Mouse (Mus musculus): ENCODE measurements around the gene Pitpnb.

Gene Pitpnb

GRCm38 (mm10) chr5:111394198-111395053, 63.9 kb downstream of the Pitpnb start:
- DNase-seq (ENCODE audit: extremely low read depth, insufficient read length, low spot score) = no peak

DNA sequence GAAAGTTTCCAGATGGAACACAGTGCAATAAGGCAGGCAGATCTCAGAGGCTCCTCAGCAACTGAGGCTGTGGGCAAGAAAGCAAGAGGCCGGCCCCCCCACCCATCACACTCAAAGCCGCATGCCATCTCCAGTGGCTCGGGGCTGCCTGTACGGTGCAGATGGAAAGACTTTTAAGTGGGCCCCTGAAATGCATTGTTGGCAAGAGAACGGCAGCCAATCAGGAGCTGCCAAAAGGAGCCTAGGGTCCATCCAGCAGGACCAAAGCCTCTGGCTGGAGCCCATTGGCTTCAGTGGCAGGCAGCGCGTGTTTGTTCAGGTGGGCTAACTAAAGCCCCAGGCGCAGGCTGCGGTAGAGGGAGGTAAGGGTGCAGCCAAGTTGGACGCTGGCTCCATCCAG, 65.2 kb downstream of the Pitpnb start:
- DNase-seq (ENCODE audit: extremely low read depth, insufficient read length, low spot score) = no peak

- DNase-seq (ENCODE audit: extremely low read depth, insufficient read length, low spot score) = no peak
Observed at GRCm38 (mm10) chr5:111396199-111396598, 65.6 kb downstream of the Pitpnb start.

DNA sequence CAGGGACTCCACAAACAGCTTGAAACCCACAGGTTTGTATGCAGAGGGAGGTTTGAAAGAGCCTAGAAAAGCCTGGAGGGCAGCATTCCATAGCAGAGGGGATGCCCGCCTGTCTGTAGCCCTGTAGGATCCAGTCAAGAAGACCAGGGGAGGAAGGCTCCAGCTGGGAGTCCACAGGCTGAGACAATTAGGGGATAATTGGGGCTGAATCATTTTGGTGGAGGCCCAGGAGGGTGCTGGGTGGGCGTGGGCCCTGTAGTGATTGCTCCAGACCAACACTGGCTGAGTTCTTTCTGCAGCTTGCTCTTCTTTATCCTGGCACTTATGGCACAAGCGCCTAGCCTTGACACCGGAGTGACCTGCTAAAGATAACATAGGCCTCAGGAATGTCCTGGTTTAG, 67.9 kb downstream of the Pitpnb start:
- DNase-seq (ENCODE audit: extremely low read depth, insufficient read length, low spot score) = no peak

- no peak for DNase-seq (ENCODE audit: extremely low read depth, insufficient read length, low spot score)
Observed at GRCm38 (mm10) chr5:111399271-111399670, 68.7 kb downstream of the Pitpnb start.

GRCm38 (mm10) chr5:111401879-111402650, 71.5 kb downstream of the Pitpnb start:
- DNase-seq (ENCODE audit: extremely low read depth, insufficient read length, low spot score) = no peak

GRCm38 (mm10) chr5:111402651-111402996, 72.1 kb downstream of the Pitpnb start:
- no peak for DNase-seq (ENCODE audit: extremely low read depth, insufficient read length, low spot score)

- DNase-seq (ENCODE audit: extremely low read depth, insufficient read length, low spot score) = no peak
Observed at GRCm38 (mm10) chr5:111404721-111405120, 74.2 kb downstream of the Pitpnb start.

- DNase-seq (ENCODE audit: extremely low read depth, insufficient read length, low spot score) = no peak
Observed at GRCm38 (mm10) chr5:111408470-111409105, 78.0 kb downstream of the Pitpnb start.

DNA sequence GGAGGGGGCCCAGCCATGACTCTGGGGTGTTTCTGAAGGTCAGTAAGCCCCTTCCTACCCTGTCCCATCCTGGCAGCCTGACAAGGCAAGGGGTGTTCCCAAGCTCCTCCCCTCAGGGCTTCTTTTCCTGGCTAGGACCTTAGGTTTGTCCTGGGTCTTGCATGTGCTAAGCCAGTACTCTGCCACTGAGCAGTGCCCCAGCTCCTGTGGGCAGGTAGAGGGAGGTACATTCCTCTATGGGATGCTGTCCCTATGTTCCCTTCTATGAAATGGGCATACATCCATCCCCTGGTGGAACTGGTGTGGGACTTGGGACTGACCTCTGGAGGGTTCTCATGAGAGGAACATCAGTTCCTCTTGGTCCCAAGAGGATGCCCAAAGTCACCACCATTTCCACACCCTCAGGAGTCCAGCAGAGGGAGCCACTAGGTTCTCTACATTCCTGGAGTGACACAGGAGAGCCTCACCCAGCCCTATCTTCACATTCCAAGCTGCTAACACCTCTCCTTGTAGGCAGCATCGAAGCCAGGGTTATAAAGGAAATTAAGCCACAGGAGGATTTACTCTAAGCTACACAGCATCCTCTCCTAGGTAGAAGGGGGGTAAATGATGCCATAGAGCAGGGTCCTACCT, 79.0 kb downstream of the Pitpnb start:
- DNase-seq (ENCODE audit: extremely low read depth, insufficient read length, low spot score) = no peak

- DNase-seq (ENCODE audit: extremely low read depth, insufficient read length, low spot score) = no peak
Observed at GRCm38 (mm10) chr5:111410665-111411064, 80.1 kb downstream of the Pitpnb start.

- peak; percentile 60 for DNase-seq (ENCODE audit: extremely low read depth, insufficient read length, low spot score)
Observed at GRCm38 (mm10) chr5:111414192-111414591, 83.6 kb downstream of the Pitpnb start.

DNA sequence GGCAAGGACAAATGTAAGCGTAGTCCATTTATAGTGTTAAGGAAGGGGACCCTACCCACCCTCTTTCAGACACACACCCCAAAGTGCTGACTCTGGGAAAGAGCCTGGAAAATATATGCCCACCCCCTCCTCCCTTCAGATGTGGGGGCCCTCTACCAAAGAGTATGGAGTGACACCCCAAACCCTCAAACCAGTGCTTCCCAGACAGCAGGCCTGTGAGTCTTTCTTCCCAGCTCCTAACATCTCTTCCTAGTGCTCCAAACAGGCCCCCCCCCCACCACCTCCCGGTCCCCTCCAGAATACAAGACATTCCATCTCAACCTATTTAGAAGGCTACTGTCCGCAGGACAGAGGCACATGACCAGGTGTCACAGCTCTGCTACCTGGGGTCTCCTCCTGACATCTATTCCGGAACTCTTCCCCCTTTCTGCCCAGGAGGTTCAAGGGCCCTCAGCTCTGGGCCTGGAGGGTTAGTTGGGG, 84.2 kb downstream of the Pitpnb start:
- DNase-seq (ENCODE audit: extremely low read depth, insufficient read length, low spot score) = no peak

DNA sequence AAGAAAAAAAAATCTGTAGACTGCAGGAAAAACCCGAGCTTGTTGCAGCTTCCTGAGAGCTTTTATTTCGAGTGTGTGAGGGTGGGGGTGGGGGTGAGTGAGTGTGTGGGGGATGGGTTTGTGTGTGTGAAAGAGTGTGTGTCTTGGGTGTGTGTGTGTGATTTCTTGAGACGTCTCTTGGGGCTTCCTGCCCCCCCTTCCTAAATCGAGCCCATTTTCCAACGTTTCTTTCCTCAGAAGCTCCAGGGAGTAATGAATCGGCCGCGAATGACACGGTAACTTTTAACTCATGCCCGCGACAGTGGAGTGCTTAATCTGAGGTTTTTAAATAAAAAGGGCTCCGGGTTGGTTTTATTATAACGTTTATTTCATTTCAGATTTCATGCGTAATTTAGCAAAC, 85.0 kb downstream of the Pitpnb start:
- no peak for DNase-seq (ENCODE audit: extremely low read depth, insufficient read length, low spot score)

GRCm38 (mm10) chr5:111416048-111416447, 85.5 kb downstream of the Pitpnb start:
- DNase-seq (ENCODE audit: extremely low read depth, insufficient read length, low spot score) = no peak

DNA sequence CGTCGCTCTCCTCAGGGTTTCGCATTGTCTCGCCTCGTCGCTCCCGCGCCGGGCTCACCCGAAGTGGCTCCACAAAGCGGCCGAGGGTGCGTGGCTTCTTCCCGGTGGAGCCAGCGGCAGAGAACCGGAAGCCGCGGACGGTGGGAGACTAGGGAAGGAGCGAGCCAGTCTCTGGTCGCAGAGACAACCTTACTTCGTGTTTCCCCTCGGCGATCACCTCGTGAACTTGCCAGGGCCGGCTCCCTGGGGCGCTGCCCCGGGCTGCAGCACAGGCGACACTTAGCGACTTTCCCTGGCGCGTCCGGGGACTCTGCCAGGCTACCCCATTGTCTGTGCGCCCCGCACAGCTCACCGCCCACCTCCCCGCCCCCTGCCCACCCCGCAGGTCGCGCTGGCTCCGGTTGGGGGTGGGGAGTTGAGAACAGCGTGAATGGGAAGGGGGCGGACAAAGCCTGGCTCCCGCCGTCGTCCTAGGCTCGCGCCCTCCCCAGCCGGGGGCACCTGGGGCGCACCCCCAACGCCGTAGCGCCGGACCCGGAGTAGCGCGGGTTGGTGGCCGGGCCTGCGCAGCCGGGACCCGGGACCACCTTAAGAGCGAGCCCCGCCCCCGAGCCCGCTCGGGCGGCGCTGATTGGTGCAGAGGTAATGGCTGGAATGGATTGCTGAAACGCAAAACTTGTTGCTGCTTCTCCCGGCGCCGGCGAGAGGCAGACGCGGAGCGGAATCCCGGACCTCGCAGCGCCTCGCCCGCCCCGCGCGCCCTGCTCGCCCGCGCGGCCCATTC, 86.2 kb downstream of the Pitpnb start, which contains the start of gene Mn1:
Gene Mn1 (plus strand): TSS at position 772 of the 784 bp plus-strand sequence.
- DNase-seq (ENCODE audit: extremely low read depth, insufficient read length, low spot score) = no peak

- DNase-seq (ENCODE audit: extremely low read depth, insufficient read length, low spot score) = no peak
Observed at GRCm38 (mm10) chr5:111417378-111418131, 87.0 kb downstream of the Pitpnb start.

GRCm38 (mm10) chr5:111418202-111419120, 87.9 kb downstream of the Pitpnb start:
- no peak for DNase-seq (ENCODE audit: extremely low read depth, insufficient read length, low spot score)

Data from 3134 (cell line).